15 mouse cellular contexts compared by ENCODE assay signal in the genomic region with DNA sequence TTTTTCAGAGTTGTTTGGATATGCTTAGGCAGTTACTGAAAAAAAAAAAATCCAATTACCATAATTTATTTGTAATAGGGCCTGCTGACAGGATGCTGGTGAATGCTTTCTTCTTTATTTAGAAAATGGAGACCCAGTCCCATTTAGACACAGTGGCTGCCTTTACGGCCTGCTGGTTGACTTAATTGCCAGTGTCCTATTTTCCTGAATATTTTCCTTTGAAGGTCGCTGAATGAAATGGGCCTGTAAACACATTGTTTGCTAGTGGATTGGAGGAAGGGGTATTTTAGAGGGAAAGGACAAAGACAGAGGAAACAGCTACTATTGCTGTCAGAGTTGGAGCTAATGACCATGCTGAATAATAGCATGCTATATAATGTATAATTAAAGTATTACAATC. TPM values are rescaled to one million over a fixed set of nuclear protein-coding genes. Genes with fewer than 3 reads are reported as not detected.
DNase-seq lines count a peak whose midpoint lies in the region; ATAC-seq and TF ChIP-seq lines count a peak whose summit lies in the region.
"Had no signal": no experiment of that assay in that cellular context is flagged by ENCODE, and none has a peak within 500 bp of the region (broad histone marks: within the 10 kb centered on the region; RNA-seq: fewer than 3 reads in every experiment).

No protein-coding gene starts in this region.

- peak overlapping the region; percentile 27; the same call in 1 of the 2 replicates for H3K4me2 ChIP-seq in heart, embryonic 11.5 days
- H3K4me2 ChIP-seq in liver, embryonic 11.5 days = peak overlapping the region; percentile 62
- H3K4me2 ChIP-seq: embryonic facial prominence, embryonic 15.5 days had no signal

- H3K4me3 ChIP-seq in heart, embryonic 11.5 days (ENCODE audit: low read depth, low read length) = peak overlapping the region; percentile 34
- peak overlapping the region; percentile 91 for H3K4me3 ChIP-seq in liver, embryonic 11.5 days (ENCODE audit: low read depth, low read length)
- H3K4me3 ChIP-seq: embryonic facial prominence, embryonic 15.5 days; limb, embryonic 10.5 days had no signal

- H3K36me3 ChIP-seq in heart, embryonic 11.5 days (ENCODE audit: control insufficient read depth, insufficient read depth, low read length) = no peaks in the 10 kb centered on the region
- H3K36me3 ChIP-seq in liver, embryonic 11.5 days (ENCODE audit: control insufficient read depth, insufficient read depth, low read length) = 0 out of 2 replicates have a peak, but pooled peaks cover 4% of the 10 kb centered on the region
- H3K36me3 ChIP-seq: embryonic facial prominence, embryonic 15.5 days; hindbrain, embryonic 10.5 days; limb, embryonic 10.5 days had no signal

- WGBS in heart, embryonic 11.5 days (ENCODE audit: insufficient replicate concordance) = 81% methylated on average over 2 of the region's 2 CpGs
- WGBS in liver, embryonic 11.5 days = 72% methylated on average over 2 of the region's 2 CpGs

- TF ChIP-seq CTCF in brain, embryonic 14.5 days (IDR thresholded peaks at IDR 0.05; ENCODE audit: borderline replicate concordance, extremely low read depth, insufficient read depth, insufficient read length) = no peak

- ATAC-seq in heart, embryonic 11.5 days (replicated peaks; ENCODE audit: insufficient number of reproducible peaks, low FRiP score, low TSS enrichment) = no peak
- ATAC-seq in liver, embryonic 11.5 days (replicated peaks; ENCODE audit: low FRiP score) = no peak

- H3K27ac ChIP-seq in heart, embryonic 11.5 days (ENCODE audit: low read depth, low read length) = peak overlapping the region; percentile 50; the same call in 1 of the 2 replicates
- peak overlapping the region; percentile 88 for H3K27ac ChIP-seq in liver, embryonic 11.5 days (ENCODE audit: low read depth, low read length)
- H3K27ac ChIP-seq: embryonic facial prominence, embryonic 15.5 days; hindbrain, embryonic 10.5 days; limb, embryonic 10.5 days had no signal

- no peak for DNase-seq in heart, postnatal 4 days
- DNase-seq in liver, embryonic 11.5 days (ENCODE audit: low spot score) = no peak
- DNase-seq in liver = no peak
- peak; percentile 68 for DNase-seq in brain, embryonic 14.5 days (ENCODE audit: low read depth)
- peak; percentile 58 for DNase-seq in retina, embryonic 14.5 days (ENCODE audit: low spot score)
- no peak for DNase-seq in neural tube, embryonic 10.5 days (ENCODE audit: extremely low spot score, low spot score)
- DNase-seq: cerebellum, postnatal 36 days; heart, adult 11 months; thymus, postnatal 14 days had no signal

- no peak for TF ChIP-seq POLR2A in brain, embryonic 14.5 days (IDR thresholded peaks at IDR 0.05; ENCODE audit: borderline replicate concordance, extremely low read depth, insufficient read depth, insufficient read length, poor library complexity, severe bottlenecking)

- no peaks in the 10 kb centered on the region for H3K27me3 ChIP-seq in heart, embryonic 11.5 days (ENCODE audit: control insufficient read depth, insufficient read depth, low read length)
- no peaks in the 10 kb centered on the region for H3K27me3 ChIP-seq in liver, embryonic 11.5 days (replicated peaks; ENCODE audit: control insufficient read depth, insufficient read depth, low read length)

- peaks cover 3% of the 10 kb centered on the region; the same call in 1 of the 2 replicates for H3K4me1 ChIP-seq in heart, embryonic 11.5 days (ENCODE audit: control insufficient read depth, insufficient read depth, low read length)
- peaks cover 3% of the 10 kb centered on the region for H3K4me1 ChIP-seq in liver, embryonic 11.5 days (replicated peaks; ENCODE audit: control insufficient read depth, insufficient read depth, low read length)

- no peak overlapping the region for H3K9ac ChIP-seq in heart, embryonic 11.5 days (ENCODE audit: low read depth, low read length)
- peak overlapping the region; percentile 73 for H3K9ac ChIP-seq in liver, embryonic 11.5 days (ENCODE audit: low read depth, low read length)
- H3K9ac ChIP-seq: embryonic facial prominence, embryonic 15.5 days had no signal

- no peaks in the 10 kb centered on the region for H3K9me3 ChIP-seq in heart, embryonic 11.5 days (replicated peaks; ENCODE audit: control insufficient read depth, low read length)
- no peaks in the 10 kb centered on the region for H3K9me3 ChIP-seq in liver, embryonic 11.5 days (ENCODE audit: control insufficient read depth, low read length)
- H3K9me3 ChIP-seq: embryonic facial prominence, embryonic 15.5 days; hindbrain, embryonic 10.5 days; limb, embryonic 10.5 days had no signal

RNA-seq across cellular contexts. Expression of a gene that starts 2.5 kb away (rescaled TPM):
- polyA plus RNA-seq in heart, embryonic 11.5 days (2014; fragmentation: Nextera tagmentation; extraction: Ambion mirVana) = 315 and 394 TPM in 2 replicates
- 10 to 100 TPM in 1 of 2 experiments, 1 to 10 TPM in 1; 9.8 to 11.8 TPM for total RNA-seq in heart, postnatal 4 days (2021)
- polyA plus RNA-seq in liver, embryonic 11.5 days (2014; fragmentation: Nextera tagmentation; extraction: Ambion mirVana) = 1,283 and 1,400 TPM in 2 replicates
- polyA plus RNA-seq in brain, embryonic 14.5 days (2012; rRNA removed) = 23.1 and 28.6 TPM in 2 replicates

RNA-seq across cellular contexts. Expression of a gene that starts 25.2 kb away (rescaled TPM):
- 19.8 and 22.0 TPM in 2 replicates for polyA plus RNA-seq in heart, embryonic 11.5 days (2014; fragmentation: Nextera tagmentation; extraction: Ambion mirVana)
- total RNA-seq in heart, postnatal 4 days (2021) = 10 to 100 TPM; 22.0 to 45.6 TPM
- polyA plus RNA-seq in liver, embryonic 11.5 days (2014; fragmentation: Nextera tagmentation; extraction: Ambion mirVana) = 3.2 and 3.5 TPM in 2 replicates
- 1.1 and 1.7 TPM in 2 replicates for polyA plus RNA-seq in brain, embryonic 14.5 days (2012; rRNA removed)
- total RNA-seq: monocyte, adult 5-6 weeks; neutrophil, adult 5-6 weeks had no signal

Comparison
In these comparisons a context has a peak if more than half of its experiments do, and no peak if none do; other contexts are left out.
1. DNase-seq: peak in brain, embryonic 14.5 days (single experiment) and retina, embryonic 14.5 days (single experiment); none in heart, postnatal 4 days (single experiment), liver, embryonic 11.5 days (single experiment), liver (single experiment) and neural tube, embryonic 10.5 days (single experiment).
2. RNA of a gene that starts 2.5 kb away (polyA plus RNA-seq): 1,283 to 1,400 TPM in liver, embryonic 11.5 days and 315 to 394 TPM in heart, embryonic 11.5 days; 23.1 to 28.6 TPM in brain, embryonic 14.5 days; every median in the first group is over 10 times any median in the second.